Mouse (Mus musculus): ENCODE results near the gene Rbm4. TPM values are rescaled to one million over a fixed set of nuclear protein-coding genes. Genes with fewer than 3 reads are reported as not detected.

The Rbm4 gene
- total and polyA plus RNA-seq, 2 experiments from 2014 or later, result 43.9 to 63.4 TPM

- Histone ChIP-seq H3K4me2 (ENCODE audit: low read depth, low read length) (no peak overlapping the region), H3K4me1 (ENCODE audit: control insufficient read depth, insufficient read depth) (peaks cover 11% of the 10 kb centered on the region), H3K27me3 (ENCODE audit: control insufficient read depth, insufficient read depth, low read length) (0 out of 2 replicates have a peak, but pooled peaks cover 14% of the 10 kb centered on the region), H3K27ac (ENCODE audit: low read depth) (no peak overlapping the region), H3K36me3 (replicated peaks; ENCODE audit: control insufficient read depth, insufficient read depth, low read length) (peaks cover 6% of the 10 kb centered on the region; the same call in 1 of the 2 replicates), H3K9ac (replicated peaks; ENCODE audit: low read depth, low read length) (no peak overlapping the region), H3K4me3 (ENCODE audit: low read depth, low read length) (no peak overlapping the region), H3K9me3 (replicated peaks; ENCODE audit: control insufficient read depth, low read length) (no peaks in the 10 kb centered on the region)
- DNase-seq (ENCODE audit: low spot score), result no peak
- no peak for ATAC-seq (ENCODE audit: insufficient read depth, low read depth)
- TF ChIP-seq EP300 (IDR thresholded peaks at IDR 0.05; ENCODE audit: low read depth) (no peak), CTCF (IDR thresholded peaks at IDR 0.05; ENCODE audit: low read depth) (no peak)
- 93% methylated on average over 6 of the region's 6 CpGs for WGBS
Observed at GRCm38 (mm10) chr19:4837049-4837448, 43.3 kb upstream of the Rbm4 start.

- WGBS, result 76% methylated on average over 2 of the region's 2 CpGs
- Histone ChIP-seq H3K4me3 (ENCODE audit: low read depth, low read length) (no peak overlapping the region), H3K4me1 (ENCODE audit: control insufficient read depth, insufficient read depth) (peaks cover 11% of the 10 kb centered on the region), H3K9ac (replicated peaks; ENCODE audit: low read depth, low read length) (no peak overlapping the region), H3K27me3 (ENCODE audit: control insufficient read depth, insufficient read depth, low read length) (0 out of 2 replicates have a peak, but pooled peaks cover 11% of the 10 kb centered on the region), H3K9me3 (replicated peaks; ENCODE audit: control insufficient read depth, low read length) (no peaks in the 10 kb centered on the region), H3K4me2 (ENCODE audit: low read depth, low read length) (no peak overlapping the region), H3K27ac (ENCODE audit: low read depth) (no peak overlapping the region), H3K36me3 (replicated peaks; ENCODE audit: control insufficient read depth, insufficient read depth, low read length) (peaks cover 6% of the 10 kb centered on the region; the same call in 1 of the 2 replicates)
- DNase-seq (ENCODE audit: low spot score), result no peak
- no peak for ATAC-seq (ENCODE audit: insufficient read depth, low read depth)
- TF ChIP-seq EP300 (IDR thresholded peaks at IDR 0.05; ENCODE audit: low read depth) (no peak), CTCF (IDR thresholded peaks at IDR 0.05; ENCODE audit: low read depth) (no peak)
Observed at GRCm38 (mm10) chr19:4836096-4836495, 42.4 kb upstream of the Rbm4 start.

- TF ChIP-seq EP300 (IDR thresholded peaks at IDR 0.05; ENCODE audit: low read depth), result no peak
- TF ChIP-seq CTCF (IDR thresholded peaks at IDR 0.05; ENCODE audit: low read depth), result no peak
- H3K4me1 ChIP-seq (ENCODE audit: control insufficient read depth, insufficient read depth), result peaks cover 6% of the 10 kb centered on the region; the same call in 1 of the 2 replicates
- 83% methylated on average over 8 of the region's 8 CpGs for WGBS
- H3K4me3 ChIP-seq (ENCODE audit: low read depth, low read length), result no peak overlapping the region
- H3K9me3 ChIP-seq (replicated peaks; ENCODE audit: control insufficient read depth, low read length), result no peaks in the 10 kb centered on the region
- ATAC-seq (ENCODE audit: insufficient read depth, low read depth) (no peak), DNase-seq (ENCODE audit: low spot score) (no peak)
- no peaks in the 10 kb centered on the region for H3K27me3 ChIP-seq (ENCODE audit: control insufficient read depth, insufficient read depth, low read length)
- H3K4me2 ChIP-seq (ENCODE audit: low read depth, low read length), result no peak overlapping the region
- no peak overlapping the region for H3K27ac ChIP-seq (ENCODE audit: low read depth)
- H3K9ac ChIP-seq (replicated peaks; ENCODE audit: low read depth, low read length), result no peak overlapping the region
- peaks cover 6% of the 10 kb centered on the region; the same call in 1 of the 2 replicates for H3K36me3 ChIP-seq (replicated peaks; ENCODE audit: control insufficient read depth, insufficient read depth, low read length)
Observed at GRCm38 (mm10) chr19:4833977-4834376, 40.3 kb upstream of the Rbm4 start.

GRCm38 (mm10) chr19:4829156-4829555 lies 35.5 kb upstream of the Rbm4 start:
- H3K4me3 ChIP-seq (ENCODE audit: low read depth, low read length), result no peak overlapping the region
- H3K27ac ChIP-seq (ENCODE audit: low read depth), result no peak overlapping the region
- no peak for TF ChIP-seq EP300 (IDR thresholded peaks at IDR 0.05; ENCODE audit: low read depth)
- TF ChIP-seq CTCF (IDR thresholded peaks at IDR 0.05; ENCODE audit: low read depth), result 0 out of 2 replicates have a peak, but pooled peaks have one; percentile 8
- H3K36me3 ChIP-seq (replicated peaks; ENCODE audit: control insufficient read depth, insufficient read depth, low read length), result peaks cover 6% of the 10 kb centered on the region; the same call in 1 of the 2 replicates
- no peak overlapping the region for H3K4me2 ChIP-seq (ENCODE audit: low read depth, low read length)
- 48% methylated on average over 7 of the region's 7 CpGs for WGBS
- no peaks in the 10 kb centered on the region for H3K9me3 ChIP-seq (replicated peaks; ENCODE audit: control insufficient read depth, low read length)
- H3K27me3 ChIP-seq (ENCODE audit: control insufficient read depth, insufficient read depth, low read length), result no peaks in the 10 kb centered on the region
- no peak overlapping the region for H3K9ac ChIP-seq (replicated peaks; ENCODE audit: low read depth, low read length)
- ATAC-seq (ENCODE audit: insufficient read depth, low read depth) (no peak; the same call in 1 of the 2 replicates), DNase-seq (ENCODE audit: low spot score) (no peak)
- H3K4me1 ChIP-seq (ENCODE audit: control insufficient read depth, insufficient read depth), result no peaks in the 10 kb centered on the region

- no peak for TF ChIP-seq CTCF (IDR thresholded peaks at IDR 0.05; ENCODE audit: low read depth)
- TF ChIP-seq EP300 (IDR thresholded peaks at IDR 0.05; ENCODE audit: low read depth), result no peak
- no peaks in the 10 kb centered on the region for H3K4me1 ChIP-seq (ENCODE audit: control insufficient read depth, insufficient read depth)
- H3K4me2 ChIP-seq (ENCODE audit: low read depth, low read length), result no peak overlapping the region
- peaks cover 6% of the 10 kb centered on the region; the same call in 1 of the 2 replicates for H3K36me3 ChIP-seq (replicated peaks; ENCODE audit: control insufficient read depth, insufficient read depth, low read length)
- DNase-seq (ENCODE audit: low spot score), result no peak
- H3K4me3 ChIP-seq (ENCODE audit: low read depth, low read length), result no peak overlapping the region
- ATAC-seq (ENCODE audit: insufficient read depth, low read depth), result no peak
- H3K9ac ChIP-seq (replicated peaks; ENCODE audit: low read depth, low read length), result no peak overlapping the region
- 67% methylated on average over 16 of the region's 16 CpGs for WGBS
- no peaks in the 10 kb centered on the region for H3K27me3 ChIP-seq (ENCODE audit: control insufficient read depth, insufficient read depth, low read length)
- H3K27ac ChIP-seq (ENCODE audit: low read depth), result no peak overlapping the region
- H3K9me3 ChIP-seq (replicated peaks; ENCODE audit: control insufficient read depth, low read length), result no peaks in the 10 kb centered on the region
Observed at GRCm38 (mm10) chr19:4828444-4829114, 34.9 kb upstream of the Rbm4 start.
